Mouse (Mus musculus) myocyte (in vitro differentiated cells): ENCODE results near the gene Zfp52. TPM values are rescaled to one million over a fixed set of nuclear protein-coding genes. Genes with fewer than 3 reads are reported as not detected.
A peak's percentile ranks its signal among the peaks of the same experiment; 100 is the strongest.

Experiments
- H3K27me3 ChIP-seq: one replicate; pipeline ENCODE4 v1.6.1; 2011; ENCODE audit not compliant: control insufficient read depth, insufficient read depth, insufficient read length
- H3K36me3 ChIP-seq: one replicate; pipeline ENCODE4 v1.6.1; 2011; ENCODE audit not compliant: control insufficient read depth, insufficient read depth
- H3K4me2 ChIP-seq: one replicate; pipeline ENCODE4 v1.6.1; 2011; ENCODE audit warnings: low read depth, control low read depth
- H3K4me3 ChIP-seq: one replicate; pipeline ENCODE4 v1.5.1; 2011; ENCODE audit warnings: mild to moderate bottlenecking, control low read depth, moderate library complexity
- H3K79me2 ChIP-seq: one replicate; pipeline ENCODE4 v1.6.1; 2011; ENCODE audit not compliant: control insufficient read depth, insufficient read depth
- H3ac ChIP-seq: one replicate; pipeline ENCODE4 v1.6.1; 2011; ENCODE audit not compliant: control insufficient read depth, insufficient read length
- CEBPB ChIP-seq: IDR thresholded peaks from 2 replicates; pipeline ENCODE4 v1.6.1; 2011; ENCODE audit warnings: mild to moderate bottlenecking, moderate library complexity; ENCODE audit not compliant: poor library complexity, insufficient read depth, severe bottlenecking
- E2F4 ChIP-seq: IDR thresholded peaks from one replicate; pipeline ENCODE4 v1.6.1; 2011; ENCODE audit warnings: mild to moderate bottlenecking, control low read depth, moderate library complexity; ENCODE audit not compliant: insufficient read depth
- MAX ChIP-seq: IDR thresholded peaks from one replicate; pipeline ENCODE4 v1.6.1; 2011; ENCODE audit warnings: low read depth, mild to moderate bottlenecking, control low read depth
- MYOD1 ChIP-seq, 3 experiments: IDR thresholded peaks; one replicate each; pipeline ENCODE4 v1.6.1; 2011; ENCODE audit warnings: control low read depth in 2 of 3, low read depth in 2 of 3, mild to moderate bottlenecking in 2 of 3, moderate library complexity in 1 of 3; ENCODE audit not compliant: insufficient read length in 2 of 3, control insufficient read depth in 1 of 3
- MYOG ChIP-seq, 3 experiments: IDR thresholded peaks; one replicate each; pipeline ENCODE4 v1.6.1; 2011; ENCODE audit warnings: control low read depth in 2 of 3, low read depth in 2 of 3, mild to moderate bottlenecking in 2 of 3; ENCODE audit not compliant: insufficient read length in 2 of 3, control insufficient read depth in 1 of 3, insufficient read depth in 1 of 3
- POLR2A ChIP-seq: IDR thresholded peaks from one replicate; pipeline ENCODE4 v1.6.1; 2011; ENCODE audit warnings: low read depth, mild to moderate bottlenecking, control low read depth, moderate library complexity; ENCODE audit not compliant: insufficient read length
- POLR2AphosphoS2 ChIP-seq: IDR thresholded peaks from one replicate; pipeline ENCODE4 v1.6.1; 2011; ENCODE audit warnings: low read depth, control low read depth; ENCODE audit not compliant: insufficient read length
- REST ChIP-seq: IDR thresholded peaks from one replicate; pipeline ENCODE4 v1.6.1; 2011; ENCODE audit warnings: mild to moderate bottlenecking, control low read depth, moderate library complexity; ENCODE audit not compliant: insufficient read depth, insufficient read length
- SRF ChIP-seq: IDR thresholded peaks from one replicate; pipeline ENCODE4 v1.6.1; 2011; ENCODE audit warnings: low read depth; ENCODE audit not compliant: control insufficient read depth, insufficient read length
- TCF12 ChIP-seq: IDR thresholded peaks from one replicate; pipeline ENCODE4 v1.6.1; 2011; ENCODE audit warnings: mild to moderate bottlenecking, control low read depth; ENCODE audit not compliant: poor library complexity, insufficient read depth, severe bottlenecking
- TCF3 ChIP-seq: IDR thresholded peaks from one replicate; pipeline ENCODE4 v1.6.1; 2011; ENCODE audit warnings: low read depth, control low read depth; ENCODE audit not compliant: insufficient read length
- USF1 ChIP-seq: IDR thresholded peaks from one replicate; pipeline ENCODE4 v1.6.1; 2011; ENCODE audit warnings: low read depth, mild to moderate bottlenecking, control low read depth, moderate library complexity
- polyA plus RNA-seq: library from polyadenylated mRNA; unstranded; fragments of >200 nt; fragmentation: generic; extraction: Trizol; gene quantifications from one replicate; pipeline ENCODE4 v1.2.1, GENCODE M21; 2012; ENCODE audit warnings: missing spikeins

Gene Zfp52
- polyA plus RNA-seq = 1.9 TPM

DNA sequence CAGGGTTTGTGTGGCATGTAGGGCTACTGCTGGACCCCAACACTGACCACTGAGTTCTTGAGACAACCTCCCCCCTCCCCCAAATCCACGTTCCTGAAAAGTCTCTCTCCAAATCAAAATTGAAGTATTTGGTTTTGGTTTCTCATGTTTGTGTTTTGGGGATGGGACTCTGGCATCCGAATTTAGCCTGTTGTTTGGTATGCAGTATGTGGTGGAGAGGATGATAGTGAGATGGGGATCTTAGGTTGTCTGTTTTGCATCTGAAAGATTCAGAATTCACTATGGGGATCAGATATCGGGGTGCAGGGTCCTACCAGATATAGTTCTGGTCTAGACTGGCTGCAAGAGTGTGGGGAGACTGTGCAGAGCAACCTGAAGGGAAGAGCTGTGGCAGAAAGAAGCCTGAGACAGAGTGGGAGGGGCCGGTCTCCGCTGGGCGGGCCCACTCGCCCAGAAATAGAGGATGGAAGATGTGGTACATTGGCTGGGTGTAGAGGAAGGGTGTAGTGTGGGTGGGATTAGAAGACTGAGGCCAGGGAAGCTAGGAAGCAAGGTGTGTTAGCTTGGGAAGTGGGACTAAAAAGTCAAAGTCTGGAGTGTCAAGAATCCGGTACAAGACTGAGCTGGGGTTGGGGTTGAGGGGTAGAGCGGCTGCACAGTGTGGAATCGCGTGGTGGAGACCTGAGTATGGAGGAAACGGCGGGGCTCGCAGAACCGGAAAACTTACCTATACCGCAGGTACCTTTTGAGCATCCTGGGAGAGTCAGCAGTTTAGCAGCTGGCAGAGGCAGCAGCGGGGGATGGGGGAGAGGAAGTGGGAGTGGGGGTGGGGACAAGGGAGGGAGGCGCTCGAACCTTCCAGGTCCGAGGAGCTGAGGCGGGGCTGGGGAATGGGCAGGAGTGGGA is at the start of gene Zfp52:
Gene Zfp52, plus strand, starts transcription at position 444 of the 906 bp plus-strand sequence.
- Histone ChIP-seq H3K27me3 (no peaks in the 10 kb centered on the region), H3K36me3 (no peaks in the 10 kb centered on the region), H3K79me2 (peaks cover 5% of the 10 kb centered on the region), H3K4me3 (peak within 1 kb of the TSS; percentile 76), H3K4me2 (peak within 1 kb of the TSS; percentile 98), H3ac (no peak within 1 kb of the TSS)
- TF ChIP-seq POLR2AphosphoS2 (no peak), TCF3 (no peak), MYOD1 (IDR thresholded peaks at IDR 0.05; ENCODE audit: control insufficient read depth in 1 of 3, insufficient read length in 2 of 3, low read depth in 2 of 3) (peak in 1 of 3 experiments; percentile 13), CEBPB (no peak), MYOG (IDR thresholded peaks at IDR 0.05; ENCODE audit: control insufficient read depth in 1 of 3, insufficient read depth in 1 of 3, insufficient read length in 2 of 3, low read depth in 2 of 3) (no peak), USF1 (no peak), SRF (no peak), REST (no peak), MAX (no peak), TCF12 (no peak), E2F4 (no peak), POLR2A (peak; percentile 15)

DNA sequence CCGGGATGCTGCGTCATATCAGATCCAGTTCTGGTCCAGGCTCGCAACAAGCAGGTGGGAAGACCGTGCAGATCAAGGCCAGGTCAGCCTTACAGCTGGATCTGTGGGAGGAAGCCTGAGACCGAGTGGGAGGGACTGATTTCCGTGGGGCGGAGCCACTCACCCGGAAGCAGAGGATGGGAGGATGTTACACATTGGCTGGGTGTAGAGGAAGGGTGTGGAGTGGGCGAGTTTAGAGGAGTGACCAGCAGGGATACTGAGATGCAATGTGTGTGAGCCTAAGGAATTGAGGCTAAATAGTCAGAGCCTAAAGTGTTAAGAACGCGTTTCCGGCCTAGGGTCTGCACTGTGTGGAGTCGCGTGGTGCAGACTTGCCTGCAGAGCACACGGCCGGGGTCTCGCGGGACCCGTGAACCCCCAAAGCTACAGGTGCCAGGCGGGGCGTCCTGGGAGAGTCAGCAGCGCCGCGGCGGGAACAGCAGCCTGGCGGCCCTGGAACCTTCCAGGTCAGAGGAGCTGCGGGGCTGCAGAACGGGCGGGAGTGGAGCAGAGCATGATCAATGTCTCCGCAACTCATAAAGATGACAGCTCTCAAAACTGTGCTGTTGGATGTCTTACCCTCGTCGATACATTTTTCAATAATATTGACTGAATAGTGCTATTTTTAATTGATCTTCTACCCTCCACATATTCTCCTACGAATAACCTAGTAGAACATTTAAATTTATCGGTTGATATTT is 46.4 kb upstream of the Zfp52 start, which contains the start of gene Zfp53:
Gene Zfp53, plus strand, starts transcription at position 239 of the 740 bp plus-strand sequence.
- no peaks in the 10 kb centered on the region for H3K27me3 ChIP-seq
- H3K79me2 ChIP-seq = peaks cover 23% of the 10 kb centered on the region
- H3K4me2 ChIP-seq = peak within 1 kb of the TSS; percentile 62
- peaks cover 14% of the 10 kb centered on the region for H3K36me3 ChIP-seq
- H3ac ChIP-seq = peak within 1 kb of the TSS; percentile 4
- TF ChIP-seq MYOD1 (IDR thresholded peaks at IDR 0.05; ENCODE audit: control insufficient read depth in 1 of 3, insufficient read length in 2 of 3, low read depth in 2 of 3) (peak in 2 of 3 experiments; percentile 5 to 23), CEBPB (no peak), MAX (no peak), USF1 (no peak), TCF12 (no peak), POLR2AphosphoS2 (peak; percentile 75), E2F4 (no peak), TCF3 (no peak), MYOG (IDR thresholded peaks at IDR 0.05; ENCODE audit: control insufficient read depth in 1 of 3, insufficient read depth in 1 of 3, insufficient read length in 2 of 3, low read depth in 2 of 3) (no peak), POLR2A (peak; percentile 61), SRF (no peak), REST (no peak)
- peak within 1 kb of the TSS; percentile 43 for H3K4me3 ChIP-seq

DNA sequence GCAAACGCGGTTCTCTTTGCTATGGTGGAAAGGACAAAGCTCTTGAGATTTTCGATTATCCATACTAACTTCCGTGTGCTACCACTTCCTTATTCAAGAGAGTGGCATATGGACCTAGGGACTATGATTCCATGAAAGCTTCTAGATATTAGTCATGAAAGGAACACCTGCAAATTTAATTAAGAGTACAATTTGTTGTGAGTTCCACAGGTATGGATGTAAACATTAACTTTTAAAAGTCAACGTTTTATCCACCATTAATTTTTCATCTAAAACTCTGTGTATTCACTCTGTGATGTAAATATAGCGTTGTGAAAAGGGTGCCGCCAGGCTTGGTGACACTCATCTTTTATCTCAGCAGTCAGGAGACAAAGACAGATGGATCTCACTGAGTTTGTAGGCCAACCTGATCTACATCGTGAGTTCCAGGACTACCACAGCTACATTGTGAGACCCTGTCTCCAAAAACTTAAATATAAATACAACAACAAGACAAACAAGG is 45.8 kb upstream of the Zfp52 start:
- H3K27me3 ChIP-seq = no peaks in the 10 kb centered on the region
- TF ChIP-seq POLR2A = no peak
- no peak for TF ChIP-seq MYOD1 (IDR thresholded peaks at IDR 0.05; ENCODE audit: control insufficient read depth in 1 of 3, insufficient read length in 2 of 3, low read depth in 2 of 3)
- no peak for TF ChIP-seq SRF
- TF ChIP-seq TCF12 = no peak
- TF ChIP-seq E2F4 = no peak
- TF ChIP-seq USF1 = no peak
- no peak for TF ChIP-seq POLR2AphosphoS2
- no peak for TF ChIP-seq CEBPB
- no peak for TF ChIP-seq MYOG (IDR thresholded peaks at IDR 0.05; ENCODE audit: control insufficient read depth in 1 of 3, insufficient read depth in 1 of 3, insufficient read length in 2 of 3, low read depth in 2 of 3)
- no peak for TF ChIP-seq REST
- TF ChIP-seq MAX = no peak
- no peak for TF ChIP-seq TCF3
- peak overlapping the region; percentile 62 for H3K4me2 ChIP-seq
- peaks cover 24% of the 10 kb centered on the region for H3K79me2 ChIP-seq
- peaks cover 16% of the 10 kb centered on the region for H3K36me3 ChIP-seq
- peak overlapping the region; percentile 43 for H3K4me3 ChIP-seq
- H3ac ChIP-seq = peak overlapping the region; percentile 4

DNA sequence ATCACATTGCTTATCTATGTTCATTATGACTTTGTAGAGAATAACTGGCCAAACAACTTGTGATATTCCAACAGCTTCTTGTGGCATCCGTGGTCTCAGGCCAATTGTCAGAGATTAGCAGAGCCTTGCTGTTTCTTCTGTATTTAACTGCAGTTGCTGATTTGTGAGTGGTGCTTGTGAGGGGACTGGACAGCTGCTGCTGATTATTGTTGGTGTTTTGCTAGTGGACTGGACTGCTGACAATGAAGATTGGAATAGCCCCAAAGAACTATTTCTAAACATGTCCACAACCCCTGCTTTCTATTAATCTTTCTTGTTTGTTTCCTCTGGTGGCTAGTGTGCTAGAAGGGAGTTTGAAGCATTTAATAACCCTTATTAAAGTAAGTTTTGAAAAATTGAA is 34.0 kb upstream of the Zfp52 start:
- no peaks in the 10 kb centered on the region for H3K27me3 ChIP-seq
- TF ChIP-seq MYOG (IDR thresholded peaks at IDR 0.05; ENCODE audit: control insufficient read depth in 1 of 3, insufficient read depth in 1 of 3, insufficient read length in 2 of 3, low read depth in 2 of 3) = peak in 1 of 3 experiments; percentile 55
- no peak for TF ChIP-seq SRF
- TF ChIP-seq MAX = no peak
- peak; percentile 40 to 75 (median 67) for TF ChIP-seq MYOD1 (IDR thresholded peaks at IDR 0.05; ENCODE audit: control insufficient read depth in 1 of 3, insufficient read length in 2 of 3, low read depth in 2 of 3)
- peak; percentile 38 for TF ChIP-seq TCF12
- no peak for TF ChIP-seq REST
- no peak for TF ChIP-seq USF1
- no peak for TF ChIP-seq CEBPB
- no peak for TF ChIP-seq POLR2A
- TF ChIP-seq E2F4 = no peak
- no peak for TF ChIP-seq TCF3
- TF ChIP-seq POLR2AphosphoS2 = no peak
- H3ac ChIP-seq = no peak overlapping the region
- peaks cover 11% of the 10 kb centered on the region for H3K79me2 ChIP-seq
- no peak overlapping the region for H3K4me2 ChIP-seq
- H3K36me3 ChIP-seq = peaks cover 19% of the 10 kb centered on the region
- no peak overlapping the region for H3K4me3 ChIP-seq
